Mouse (Mus musculus) embryonic fibroblast, embryonic 13.5 days (primary cell): ENCODE measurements at regions not wholly inside any gene's neighbourhood (a gene's known extent, or its start where the extent isn't known, plus 50 kb on each side); places are given as distances from the start of the nearest gene placed in this dataset.

ENCODE experiments used
- CTCF ChIP-seq: IDR thresholded peaks from 2 replicates; pipeline ENCODE4 v1.5.1; 2011; ENCODE audit warnings: mild to moderate bottlenecking, control low read depth, low read length, moderate library complexity, borderline replicate concordance; ENCODE audit not compliant: insufficient read depth
- POLR2A ChIP-seq: IDR thresholded peaks from 2 replicates; pipeline ENCODE4 v1.6.1; 2011; ENCODE audit warnings: low read depth, mild to moderate bottlenecking, control low read depth, low read length, moderate library complexity

DNA sequence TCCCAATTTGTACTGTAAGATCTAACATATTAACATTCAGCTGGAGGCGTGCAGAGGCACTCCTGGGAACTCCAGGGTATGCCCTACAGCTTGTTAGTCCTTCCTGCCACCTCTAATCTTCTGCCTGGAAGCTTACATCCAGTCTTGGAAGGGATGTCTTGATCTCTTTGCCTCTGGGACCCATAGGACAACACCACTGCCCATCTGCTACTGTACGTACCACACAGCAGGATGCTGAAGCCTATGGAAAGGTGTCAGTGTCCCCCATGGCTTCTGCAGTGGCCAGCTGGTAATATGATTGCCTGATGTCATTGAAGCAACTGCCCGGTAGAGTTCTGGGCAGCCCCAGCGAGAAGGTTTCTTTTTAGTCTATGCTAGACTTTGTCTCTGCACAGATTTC, 52.7 kb upstream of the Palm2 start:
- TF ChIP-seq POLR2A (no peak), CTCF (no peak)
